Mouse (Mus musculus) forebrain, embryonic 12.5 days (tissue): ENCODE data around the gene Tapbp. TPM values are rescaled to one million over a fixed set of nuclear protein-coding genes. Genes with fewer than 3 reads are reported as not detected.
"Not testable (repeated sequence)": the region's sequence is repeated elsewhere in the genome, so short reads cannot be mapped to it uniquely, and the experiment has no call there.

Source experiments
- ATAC-seq: fragments of 200-750 bp; cut with Nextera tagmentation; 2 replicates; pipeline ENCODE4 v1.8.0; 2017; ENCODE audit warnings: moderate TSS enrichment; ENCODE audit not compliant: low FRiP score
- H3K27ac ChIP-seq: fragments of 300-500 bp; sonication (generic); 2 replicates; pipeline ENCODE4 v1.5.1; 2016; ENCODE audit warnings: mild to moderate bottlenecking
- H3K27me3 ChIP-seq: fragments of 300-500 bp; sonication (generic); 2 replicates; pipeline ENCODE4 v1.6.1; 2016; ENCODE audit warnings: mild to moderate bottlenecking
- H3K36me3 ChIP-seq: fragments of 300-500 bp; sonication (generic); replicated peaks from 2 replicates; pipeline ENCODE4 v1.6.1; 2016; ENCODE audit warnings: mild to moderate bottlenecking
- H3K4me1 ChIP-seq: fragments of 300-500 bp; sonication (generic); 2 replicates; pipeline ENCODE4 v1.6.1; 2016
- H3K4me2 ChIP-seq: fragments of 300-500 bp; sonication (generic); 2 replicates; pipeline ENCODE4 v1.6.1; 2016; ENCODE audit warnings: mild to moderate bottlenecking, moderate library complexity
- H3K4me3 ChIP-seq: fragments of 300-500 bp; sonication (generic); replicated peaks from 2 replicates; pipeline ENCODE4 v1.5.1; 2016; ENCODE audit warnings: mild to moderate bottlenecking
- H3K9ac ChIP-seq: fragments of 300-500 bp; sonication (generic); 2 replicates; pipeline ENCODE4 v1.6.1; 2016; ENCODE audit warnings: mild to moderate bottlenecking
- H3K9me3 ChIP-seq: fragments of 300-500 bp; sonication (generic); 2 replicates; pipeline ENCODE4 v1.6.1; 2016
- WGBS: fragments of 180-500 bp; shearing (Covaris S2); methylation state at CpG from one replicate; pipeline ENCODE4 v1.1.7; 2016; 5-methylcytosine and 5-hydroxymethylcytosine counted together
- polyA plus RNA-seq: library from polyadenylated mRNA; unstranded; fragments of >200 nt; fragmentation: Nextera tagmentation; extraction: Ambion mirVana; gene quantifications from 2 replicates; pipeline ENCODE4 v1.2.1, GENCODE M21; 2016

Gene Tapbp
- polyA plus RNA-seq, 1 experiment from 2014 or later = 19.5 TPM

DNA sequence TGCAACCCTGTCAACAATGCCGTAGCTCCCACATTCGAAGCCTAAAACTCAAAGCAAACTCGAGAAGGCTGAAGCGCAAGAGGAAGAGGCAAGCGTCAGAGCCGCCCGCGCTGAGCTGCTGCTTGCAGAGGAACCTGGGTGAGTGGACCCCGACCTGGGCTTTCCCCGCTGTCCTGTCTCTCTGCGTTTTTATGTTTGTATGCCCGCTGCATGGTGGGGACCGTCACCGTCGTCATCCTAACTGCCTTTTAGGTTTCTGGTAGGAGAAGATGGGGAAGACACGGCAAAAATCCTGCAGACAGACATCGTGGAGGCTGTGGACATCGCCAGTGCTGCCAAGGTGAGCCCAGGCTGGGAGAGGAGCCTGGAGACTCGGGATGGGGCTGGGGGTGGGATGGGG, 25.7 kb downstream of the Tapbp start:
- H3K27me3 ChIP-seq = no peaks in the 10 kb centered on the region
- H3K9ac ChIP-seq = peak overlapping the region; percentile 81
- H3K9me3 ChIP-seq = no peaks in the 10 kb centered on the region
- peak overlapping the region; percentile 99 for H3K4me2 ChIP-seq
- H3K4me1 ChIP-seq = peaks cover 23% of the 10 kb centered on the region
- peak overlapping the region; percentile 87 for H3K4me3 ChIP-seq
- H3K36me3 ChIP-seq = peaks cover 51% of the 10 kb centered on the region
- WGBS = 67% methylated on average over 19 of the region's 19 CpGs
- ATAC-seq = no peak
- H3K27ac ChIP-seq = no peak overlapping the region

- Histone ChIP-seq H3K27ac (no peak overlapping the region), H3K4me2 (no peak overlapping the region), H3K4me1 (peaks cover 23% of the 10 kb centered on the region), H3K9ac (no peak overlapping the region), H3K4me3 (no peak overlapping the region), H3K36me3 (peaks cover 51% of the 10 kb centered on the region), H3K9me3 (no peaks in the 10 kb centered on the region), H3K27me3 (no peaks in the 10 kb centered on the region)
- no peak for ATAC-seq
- 90% methylated on average over 15 of the region's 15 CpGs for WGBS
These were observed 27.8 kb downstream of the Tapbp start for GRCm38 (mm10) chr17:33943454-33943853.

- ATAC-seq = no peak
- H3K9ac ChIP-seq = no peak overlapping the region
- H3K36me3 ChIP-seq = peaks cover 74% of the 10 kb centered on the region
- no peak overlapping the region for H3K4me2 ChIP-seq
- H3K9me3 ChIP-seq = no peaks in the 10 kb centered on the region
- H3K4me1 ChIP-seq = peaks cover 37% of the 10 kb centered on the region
- WGBS = 92% methylated on average over 10 of the region's 10 CpGs
- H3K4me3 ChIP-seq = no peak overlapping the region
- no peaks in the 10 kb centered on the region for H3K27me3 ChIP-seq
- no peak overlapping the region for H3K27ac ChIP-seq
These were observed 31.9 kb downstream of the Tapbp start for GRCm38 (mm10) chr17:33947430-33948089.

GRCm38 (mm10) chr17:33948090-33948904, 32.6 kb downstream of the Tapbp start:
- Histone ChIP-seq H3K4me1 (peaks cover 44% of the 10 kb centered on the region), H3K4me2 (no peak overlapping the region), H3K9me3 (no peaks in the 10 kb centered on the region), H3K4me3 (no peak overlapping the region), H3K27ac (no peak overlapping the region), H3K36me3 (peaks cover 77% of the 10 kb centered on the region), H3K27me3 (no peaks in the 10 kb centered on the region), H3K9ac (no peak overlapping the region)
- ATAC-seq = no peak
- WGBS = 91% methylated on average over 22 of the region's 22 CpGs

GRCm38 (mm10) chr17:33948905-33949537, 33.3 kb downstream of the Tapbp start:
- Histone ChIP-seq H3K4me3 (no peak overlapping the region), H3K36me3 (peaks cover 77% of the 10 kb centered on the region), H3K27ac (no peak overlapping the region), H3K4me2 (no peak overlapping the region), H3K9ac (no peak overlapping the region), H3K9me3 (no peaks in the 10 kb centered on the region), H3K27me3 (no peaks in the 10 kb centered on the region), H3K4me1 (peaks cover 51% of the 10 kb centered on the region)
- WGBS = 90% methylated on average over 19 of the region's 19 CpGs
- no peak for ATAC-seq

GRCm38 (mm10) chr17:33950131-33950625, 34.5 kb downstream of the Tapbp start:
- peak overlapping the region; percentile 77 for H3K4me2 ChIP-seq
- H3K4me1 ChIP-seq = peaks cover 60% of the 10 kb centered on the region
- no peaks in the 10 kb centered on the region for H3K27me3 ChIP-seq
- no peak for ATAC-seq
- H3K9me3 ChIP-seq = no peaks in the 10 kb centered on the region
- peaks cover 68% of the 10 kb centered on the region for H3K36me3 ChIP-seq
- peak overlapping the region; percentile 8; the same call in 1 of the 2 replicates for H3K27ac ChIP-seq
- 76% methylated on average over 10 of the region's 10 CpGs for WGBS
- H3K9ac ChIP-seq = peak overlapping the region; percentile 68
- H3K4me3 ChIP-seq = peak overlapping the region; percentile 48

DNA sequence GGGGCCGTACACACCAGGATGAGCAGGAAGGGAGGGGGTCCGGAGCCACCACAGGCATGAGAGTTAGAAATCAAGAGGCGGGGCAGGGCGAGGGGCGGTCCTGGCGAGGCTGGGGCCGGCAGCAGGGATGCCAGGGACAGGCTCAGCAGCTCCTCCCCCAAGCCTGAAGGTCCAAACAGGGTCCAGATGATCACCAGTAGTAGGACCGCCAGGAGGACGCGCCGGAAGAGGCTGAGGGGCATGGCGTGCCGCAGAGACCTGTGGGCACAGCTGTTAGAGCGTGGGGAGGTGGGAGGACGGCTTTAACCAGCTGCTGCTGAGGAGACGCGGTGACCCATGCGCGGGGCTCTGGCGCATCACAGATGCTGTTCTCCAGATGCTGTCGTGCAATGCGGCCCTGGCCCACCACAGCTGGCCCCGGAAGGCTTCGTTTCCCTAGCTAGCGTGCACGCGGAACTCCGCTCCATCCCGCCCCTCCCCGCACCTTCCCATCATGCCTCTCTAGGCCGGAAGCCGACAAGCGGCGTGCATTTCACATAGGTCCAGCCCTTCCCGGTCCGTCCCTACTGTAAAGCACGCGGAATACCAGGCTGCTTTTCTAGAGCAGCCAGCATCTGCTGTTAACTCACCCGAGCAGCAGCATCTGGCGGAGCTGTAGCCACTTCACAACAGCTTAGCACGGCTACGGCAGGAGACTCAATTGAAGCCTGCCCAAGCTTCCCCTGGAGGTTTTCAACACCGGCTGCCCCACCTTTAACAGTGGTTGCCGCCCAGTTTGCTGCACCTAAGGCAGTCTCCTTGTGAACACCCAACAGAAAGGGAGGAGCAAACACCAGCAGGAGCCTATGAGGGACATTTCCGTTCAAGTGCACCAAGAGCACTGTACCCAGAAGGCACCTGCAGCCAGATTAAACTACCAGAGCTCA, 35.6 kb downstream of the Tapbp start, which contains the start of gene B3galt4:
Gene B3galt4 (minus strand): TSS at position 468 of the 926 bp plus-strand sequence.
- Histone ChIP-seq H3K27me3 (no peaks in the 10 kb centered on the region), H3K4me2 (peak within 1 kb of the TSS; percentile 77), H3K4me3 (peak within 1 kb of the TSS; percentile 48), H3K9ac (peak within 1 kb of the TSS; percentile 68), H3K27ac (peak within 1 kb of the TSS; percentile 87), H3K4me1 (peaks cover 60% of the 10 kb centered on the region), H3K36me3 (peaks cover 63% of the 10 kb centered on the region), H3K9me3 (no peaks in the 10 kb centered on the region)
- ATAC-seq = peak; percentile 73
- WGBS = 1% methylated on average over 45 of the region's 45 CpGs

- H3K36me3 ChIP-seq = peaks cover 58% of the 10 kb centered on the region
- peak overlapping the region; percentile 48; the same call in 1 of the 2 replicates for H3K4me3 ChIP-seq
- H3K9me3 ChIP-seq, H3K27me3 ChIP-seq, ATAC-seq: not testable (repeated sequence)
- H3K4me1 ChIP-seq = peaks cover 66% of the 10 kb centered on the region
- H3K4me2 ChIP-seq = peak overlapping the region; percentile 77
- peak overlapping the region; percentile 68 for H3K9ac ChIP-seq
- peak overlapping the region; percentile 87; the same call in 1 of the 2 replicates for H3K27ac ChIP-seq
- WGBS = 77% methylated on average over 13 of the region's 13 CpGs
These were observed 36.3 kb downstream of the Tapbp start for GRCm38 (mm10) chr17:33952015-33952414.

GRCm38 (mm10) chr17:33952879-33953278, 37.2 kb downstream of the Tapbp start:
- Histone ChIP-seq H3K4me2 (0 out of 2 replicates have a peak overlapping the region, but pooled peaks have one; percentile 98), H3K9me3 (no peaks in the 10 kb centered on the region), H3K36me3 (peaks cover 54% of the 10 kb centered on the region), H3K27ac (0 out of 2 replicates have a peak overlapping the region, but pooled peaks have one; percentile 26), H3K4me1 (peaks cover 66% of the 10 kb centered on the region), H3K27me3 (no peaks in the 10 kb centered on the region), H3K4me3 (peak overlapping the region; percentile 11; the same call in 1 of the 2 replicates), H3K9ac (peak overlapping the region; percentile 33)
- ATAC-seq = no peak
- 84% methylated on average over 4 of the region's 4 CpGs for WGBS

- Histone ChIP-seq H3K4me2 (peak overlapping the region; percentile 98; the same call in 1 of the 2 replicates), H3K9ac (peak overlapping the region; percentile 33; the same call in 1 of the 2 replicates), H3K4me3 (peak overlapping the region; percentile 11; the same call in 1 of the 2 replicates), H3K27ac (0 out of 2 replicates have a peak overlapping the region, but pooled peaks have one; percentile 26), H3K4me1 (peaks cover 66% of the 10 kb centered on the region), H3K36me3 (peaks cover 54% of the 10 kb centered on the region), H3K27me3 (no peaks in the 10 kb centered on the region), H3K9me3 (no peaks in the 10 kb centered on the region)
- 87% methylated on average over 3 of the region's 3 CpGs for WGBS
- ATAC-seq = no peak
These were observed 37.6 kb downstream of the Tapbp start for GRCm38 (mm10) chr17:33953310-33953709.

- ATAC-seq = no peak
- 39% methylated on average over 5 of the region's 5 CpGs for WGBS
- Histone ChIP-seq H3K4me3 (peak overlapping the region; percentile 65), H3K4me1 (peaks cover 64% of the 10 kb centered on the region), H3K4me2 (peak overlapping the region; percentile 98), H3K36me3 (peaks cover 54% of the 10 kb centered on the region), H3K27me3 (no peaks in the 10 kb centered on the region), H3K9me3 (no peaks in the 10 kb centered on the region), H3K27ac (peak overlapping the region; percentile 89), H3K9ac (peak overlapping the region; percentile 84)
These were observed 38.4 kb downstream of the Tapbp start for GRCm38 (mm10) chr17:33953961-33954565.
